Mouse (Mus musculus) liver, embryonic 14.5 days (tissue): ENCODE data around the gene Fst. TPM values are rescaled to one million over a fixed set of nuclear protein-coding genes. Genes with fewer than 3 reads are reported as not detected.

Experiments
- ATAC-seq: fragments of 200-750 bp; cut with Nextera tagmentation; 2 replicates; pipeline ENCODE4 v1.8.0; 2017; ENCODE audit warnings: moderate number of reproducible peaks, mild to moderate bottlenecking, moderate library complexity; ENCODE audit not compliant: insufficient read depth
- DNase-seq, 3 experiments: peaks; one replicate each; pipeline ENCODE4 v3.0.0-alpha.2; 2012 to 2013; ENCODE audit warnings: low read depth in 3 of 3, low spot score in 3 of 3
- H3K27ac ChIP-seq: fragments of 300-500 bp; sonication (generic); 2 replicates; pipeline ENCODE4 v1.5.1; 2014; ENCODE audit warnings: moderate library complexity, mild to moderate bottlenecking, control low read depth, inconsistent platforms
- H3K27me3 ChIP-seq: fragments of 300-500 bp; sonication (generic); 2 replicates; pipeline ENCODE4 v1.6.1; 2014; ENCODE audit warnings: mild to moderate bottlenecking, low read length, moderate library complexity; ENCODE audit not compliant: control insufficient read depth, insufficient read depth
- H3K36me3 ChIP-seq: fragments of 300-500 bp; sonication (generic); replicated peaks from 2 replicates; pipeline ENCODE4 v1.6.1; 2014; ENCODE audit warnings: low read depth; ENCODE audit not compliant: control insufficient read depth, insufficient read depth
- H3K4me1 ChIP-seq, 2 experiments: fragments of 200-500 bp in 1 of 2; fragments of 300-500 bp in 1 of 2; sonication (generic) in 1 of 2; replicated peaks; 2 replicates each; pipeline ENCODE4 v1.6.1; 2012 to 2014; ENCODE audit warnings: antibody characterized with exemption in 1 of 2, inconsistent platforms in 1 of 2, low read length in 1 of 2; ENCODE audit not compliant: control insufficient read depth in 2 of 2, insufficient read depth in 2 of 2
- H3K4me2 ChIP-seq: fragments of 300-500 bp; sonication (generic); 2 replicates; pipeline ENCODE4 v1.6.1; 2014; ENCODE audit warnings: low read depth, mild to moderate bottlenecking, control low read depth, moderate library complexity
- H3K4me3 ChIP-seq, 2 experiments: fragments of 200-500 bp in 1 of 2; fragments of 300-500 bp in 1 of 2; sonication (generic) in 1 of 2; 2 replicates each; pipeline ENCODE4 v1.5.1; 2012 to 2014; ENCODE audit warnings: low read depth in 2 of 2, low read length in 2 of 2, mild to moderate bottlenecking in 2 of 2, control low read depth in 1 of 2, inconsistent platforms in 1 of 2, moderate library complexity in 1 of 2; ENCODE audit not compliant: insufficient read depth in 1 of 2
- H3K9ac ChIP-seq: fragments of 300-500 bp; sonication (generic); replicated peaks from 2 replicates; pipeline ENCODE4 v1.6.1; 2014; ENCODE audit warnings: mild to moderate bottlenecking, control low read depth, moderate library complexity
- H3K9me3 ChIP-seq: fragments of 300-500 bp; sonication (generic); 2 replicates; pipeline ENCODE4 v1.6.1; 2016; ENCODE audit warnings: low read length, mixed read lengths; ENCODE audit not compliant: control insufficient read depth
- CTCF ChIP-seq: IDR thresholded peaks from 2 replicates; pipeline ENCODE4 v1.5.1; 2016; ENCODE audit warnings: antibody characterized with exemption, low read depth, control low read depth
- EP300 ChIP-seq: IDR thresholded peaks from 2 replicates; pipeline ENCODE4 v1.6.1; 2016; ENCODE audit warnings: antibody characterized with exemption, low read depth
- WGBS: fragments of 180-500 bp; shearing (Covaris S2); extraction: QIAGEN DNeasy Blood & Tissue Kit; methylation state at CpG from one replicate; pipeline ENCODE4 v1.1.7; 2014; ENCODE audit not compliant: insufficient replicate concordance; 5-methylcytosine and 5-hydroxymethylcytosine counted together
- polyA plus RNA-seq, 2 experiments: library from polyadenylated mRNA; depleted of rRNA in 1 of 2; stranded (reverse) in 1 of 2; unstranded in 1 of 2; fragments of >200 nt; fragmentation: Nextera tagmentation in 1 of 2; extraction: Ambion mirVana in 1 of 2; gene quantifications; 2 replicates each; pipeline versions ENCODE4 v1.2.1 to v1.2.3; 2012 to 2014

Fst gene
- polyA plus RNA-seq, 2 experiments = 2.8 to 4.3 TPM

DNA sequence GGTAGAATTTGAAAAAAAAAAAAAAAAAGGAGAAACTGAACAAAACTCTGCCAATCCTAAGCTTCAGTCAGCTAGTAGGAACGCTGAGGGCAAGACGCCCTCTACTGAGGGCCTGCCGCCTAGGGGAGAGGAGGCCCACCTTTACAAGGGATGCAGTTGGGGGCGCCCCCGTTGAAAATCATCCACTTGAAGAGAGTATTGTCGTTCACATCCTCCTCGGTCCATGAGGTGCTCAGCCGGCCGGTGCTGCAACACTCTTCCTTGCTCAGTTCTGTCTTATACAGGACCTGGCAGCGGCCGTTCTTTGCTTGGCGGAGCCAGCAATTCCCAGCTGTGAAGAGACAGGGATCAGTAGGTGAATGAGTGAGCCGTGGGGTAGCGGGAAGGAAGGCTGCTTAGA, 2.5 kb downstream of the Fst start:
- no peaks in the 10 kb centered on the region for H3K36me3 ChIP-seq
- no peak overlapping the region for H3K27ac ChIP-seq
- ATAC-seq = no peak
- no peaks in the 10 kb centered on the region for H3K9me3 ChIP-seq
- no peaks in the 10 kb centered on the region for H3K4me1 ChIP-seq
- WGBS = 5% methylated on average over 14 of the region's 14 CpGs
- TF ChIP-seq CTCF (no peak), EP300 (no peak)
- H3K4me3 ChIP-seq = no peak overlapping the region
- no peak for DNase-seq
- peak overlapping the region; percentile 54 for H3K4me2 ChIP-seq
- H3K27me3 ChIP-seq = peaks cover 61% of the 10 kb centered on the region
- H3K9ac ChIP-seq = no peak overlapping the region

DNA sequence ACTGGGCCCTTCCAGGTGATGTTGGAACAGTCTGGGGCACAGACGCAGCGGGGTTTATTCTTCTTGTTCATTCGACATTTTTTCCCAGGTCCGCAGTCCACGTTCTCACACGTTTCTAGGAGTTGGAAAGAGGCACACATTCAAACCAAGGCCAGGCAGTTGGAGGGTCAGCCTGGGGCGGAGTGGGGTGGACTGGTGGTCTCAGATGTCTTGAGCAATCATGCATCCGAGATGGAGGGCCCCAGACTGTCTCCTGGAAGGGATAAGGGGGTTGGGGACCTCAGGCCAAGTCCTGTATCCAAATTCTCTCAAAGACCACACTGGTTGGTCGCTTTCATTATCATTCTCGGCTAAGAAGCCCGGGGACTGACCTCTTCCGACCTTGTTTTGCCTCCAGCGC, 3.0 kb downstream of the Fst start:
- H3K27me3 ChIP-seq = peaks cover 59% of the 10 kb centered on the region
- no peak for TF ChIP-seq EP300
- no peak for TF ChIP-seq CTCF

DNA sequence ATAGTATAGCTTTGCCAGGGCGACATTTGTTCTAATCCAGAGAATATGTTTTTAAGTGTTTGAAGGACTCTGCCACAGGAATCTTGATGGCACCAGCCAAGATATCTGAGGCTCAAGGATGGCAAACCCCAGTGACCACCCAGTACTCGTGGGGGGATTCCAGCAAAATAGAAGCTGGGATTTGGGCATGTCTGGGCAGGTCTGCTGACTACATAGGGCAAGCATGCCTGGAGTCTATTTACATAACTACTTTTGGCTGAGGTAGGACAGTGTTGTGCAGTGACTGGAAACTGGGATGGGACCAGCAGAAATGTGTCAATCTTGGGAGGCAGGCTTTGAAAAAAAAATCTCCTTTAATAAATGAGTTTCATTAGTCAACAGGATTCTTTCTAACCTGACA, 11.5 kb downstream of the Fst start:
- H3K36me3 ChIP-seq = no peaks in the 10 kb centered on the region
- no peak overlapping the region for H3K4me2 ChIP-seq
- ATAC-seq (no peak), DNase-seq (no peak)
- WGBS = 39% methylated on average over 2 of the region's 2 CpGs
- TF ChIP-seq CTCF = no peak
- no peak for TF ChIP-seq EP300
- H3K4me1 ChIP-seq = no peaks in the 10 kb centered on the region
- no peak overlapping the region for H3K27ac ChIP-seq
- no peaks in the 10 kb centered on the region for H3K9me3 ChIP-seq
- H3K4me3 ChIP-seq = no peak overlapping the region
- no peak overlapping the region for H3K9ac ChIP-seq
- H3K27me3 ChIP-seq = no peaks in the 10 kb centered on the region

More for the DNA sequence above, 3.0 kb downstream of the Fst start:
- DNase-seq = no peak
- no peaks in the 10 kb centered on the region for H3K9me3 ChIP-seq
- H3K4me3 ChIP-seq = no peak overlapping the region
- ATAC-seq = no peak
- no peaks in the 10 kb centered on the region for H3K36me3 ChIP-seq
- H3K4me1 ChIP-seq = no peaks in the 10 kb centered on the region
- 49% methylated on average over 13 of the region's 13 CpGs for WGBS
- H3K27ac ChIP-seq = no peak overlapping the region
- H3K9ac ChIP-seq = no peak overlapping the region
- peak overlapping the region; percentile 54; the same call in 1 of the 2 replicates for H3K4me2 ChIP-seq

DNA sequence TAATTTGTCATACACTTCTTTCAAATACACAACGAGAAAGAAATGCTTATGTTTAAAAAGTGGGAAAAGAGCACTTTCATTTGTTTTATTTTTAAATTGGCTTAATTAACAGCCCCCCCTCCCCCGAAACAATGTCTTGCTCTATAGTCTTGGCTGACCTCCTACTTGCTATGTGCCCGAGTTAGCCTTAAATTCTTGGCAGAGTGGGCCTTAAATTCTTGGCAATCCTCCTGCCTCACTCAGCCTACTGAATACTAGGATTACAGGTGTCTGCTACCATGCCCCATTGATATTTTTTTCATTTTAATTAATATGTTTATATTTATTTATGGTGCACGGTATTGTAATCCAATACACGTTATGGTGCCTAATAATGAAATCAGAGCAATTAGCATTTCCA, 26.3 kb downstream of the Fst start:
- H3K9me3 ChIP-seq = no peaks in the 10 kb centered on the region
- ATAC-seq = no peak
- H3K4me1 ChIP-seq = no peaks in the 10 kb centered on the region
- H3K4me2 ChIP-seq = no peak overlapping the region
- 62% methylated on average over 5 of the region's 5 CpGs for WGBS
- DNase-seq = no peak
- no peak overlapping the region for H3K4me3 ChIP-seq
- no peaks in the 10 kb centered on the region for H3K27me3 ChIP-seq
- TF ChIP-seq EP300 (no peak), CTCF (no peak)
- H3K9ac ChIP-seq = no peak overlapping the region
- H3K36me3 ChIP-seq = no peaks in the 10 kb centered on the region
- no peak overlapping the region for H3K27ac ChIP-seq

DNA sequence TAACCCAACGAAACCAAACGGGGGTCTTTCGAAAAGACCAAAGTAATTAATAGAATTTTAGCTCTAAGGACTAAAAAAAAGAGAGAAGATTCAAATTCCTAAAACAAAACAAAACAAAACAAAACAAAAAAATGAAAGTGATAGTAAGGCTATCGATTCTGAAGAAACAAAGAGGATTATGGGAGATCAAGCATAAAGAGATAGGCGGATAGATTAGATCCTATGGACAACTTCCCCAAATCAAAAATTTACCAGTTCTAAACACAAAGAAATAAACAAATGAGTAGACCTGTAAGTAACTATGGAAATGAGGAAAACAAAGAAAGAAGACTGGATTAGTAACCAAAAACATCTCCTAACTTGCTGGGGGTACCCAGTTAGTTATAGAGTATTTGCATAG, 33.5 kb downstream of the Fst start:
- H3K27me3 ChIP-seq = no peaks in the 10 kb centered on the region
- ATAC-seq (no peak), DNase-seq (no peak)
- 73% methylated on average over 5 of the region's 5 CpGs for WGBS
- TF ChIP-seq CTCF (no peak), EP300 (no peak)
- H3K4me3 ChIP-seq = no peak overlapping the region
- H3K4me1 ChIP-seq = no peaks in the 10 kb centered on the region
- no peak overlapping the region for H3K9ac ChIP-seq
- no peaks in the 10 kb centered on the region for H3K9me3 ChIP-seq
- no peak overlapping the region for H3K4me2 ChIP-seq
- no peaks in the 10 kb centered on the region for H3K36me3 ChIP-seq
- no peak overlapping the region for H3K27ac ChIP-seq

DNA sequence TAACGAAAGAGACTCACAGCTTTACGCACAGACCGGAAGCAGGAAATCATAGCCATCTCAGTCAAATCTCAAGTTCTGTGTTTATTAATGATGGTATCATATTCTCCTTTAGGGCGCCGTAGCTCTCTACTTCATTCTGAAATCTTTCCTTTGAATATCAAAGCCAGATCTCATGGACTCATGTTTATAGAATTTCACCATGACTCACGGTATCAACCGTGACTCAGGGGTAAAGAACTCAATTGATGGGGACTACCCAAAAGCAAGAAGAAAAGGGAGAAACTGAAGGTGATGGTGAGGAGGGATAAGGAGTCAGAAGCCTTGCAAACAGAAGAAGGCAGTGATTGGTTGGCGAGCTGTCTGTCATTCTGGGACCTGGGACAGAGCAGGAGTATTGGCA, 38.5 kb downstream of the Fst start:
- WGBS = 63% methylated on average over 8 of the region's 8 CpGs
- ATAC-seq = no peak
- Histone ChIP-seq H3K4me2 (no peak overlapping the region), H3K36me3 (no peaks in the 10 kb centered on the region), H3K27ac (no peak overlapping the region), H3K4me1 (no peaks in the 10 kb centered on the region), H3K4me3 (no peak overlapping the region), H3K27me3 (no peaks in the 10 kb centered on the region), H3K9me3 (no peaks in the 10 kb centered on the region), H3K9ac (no peak overlapping the region)
- no peak for TF ChIP-seq CTCF
- no peak for TF ChIP-seq EP300
- DNase-seq = no peak
